Mouse (Mus musculus): ENCODE measurements around the gene Pacrg.

Gene Pacrg

DNA sequence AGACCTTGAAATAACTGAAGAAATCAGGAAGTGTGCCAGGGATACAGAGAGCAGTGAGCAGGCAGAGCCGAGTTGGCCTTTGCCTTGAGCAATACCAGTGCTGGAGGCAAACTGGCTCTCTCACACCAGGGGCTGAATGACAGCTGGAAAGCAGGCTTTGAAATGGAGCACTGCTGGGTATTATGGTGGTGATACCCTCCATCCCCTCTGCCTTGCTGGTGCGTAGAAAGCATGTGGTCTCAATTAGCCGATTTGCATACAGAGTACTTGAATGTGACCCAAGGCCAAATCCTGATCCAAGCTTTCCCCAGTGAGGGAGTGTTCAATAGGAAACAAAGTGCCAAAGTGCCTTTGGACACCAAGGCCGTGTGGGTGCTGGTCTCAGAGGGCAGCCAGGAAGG lies 431.4 kb downstream of the Pacrg start:
- no peak for DNase-seq (ENCODE audit: low spot score in 2 of 2)

DNA sequence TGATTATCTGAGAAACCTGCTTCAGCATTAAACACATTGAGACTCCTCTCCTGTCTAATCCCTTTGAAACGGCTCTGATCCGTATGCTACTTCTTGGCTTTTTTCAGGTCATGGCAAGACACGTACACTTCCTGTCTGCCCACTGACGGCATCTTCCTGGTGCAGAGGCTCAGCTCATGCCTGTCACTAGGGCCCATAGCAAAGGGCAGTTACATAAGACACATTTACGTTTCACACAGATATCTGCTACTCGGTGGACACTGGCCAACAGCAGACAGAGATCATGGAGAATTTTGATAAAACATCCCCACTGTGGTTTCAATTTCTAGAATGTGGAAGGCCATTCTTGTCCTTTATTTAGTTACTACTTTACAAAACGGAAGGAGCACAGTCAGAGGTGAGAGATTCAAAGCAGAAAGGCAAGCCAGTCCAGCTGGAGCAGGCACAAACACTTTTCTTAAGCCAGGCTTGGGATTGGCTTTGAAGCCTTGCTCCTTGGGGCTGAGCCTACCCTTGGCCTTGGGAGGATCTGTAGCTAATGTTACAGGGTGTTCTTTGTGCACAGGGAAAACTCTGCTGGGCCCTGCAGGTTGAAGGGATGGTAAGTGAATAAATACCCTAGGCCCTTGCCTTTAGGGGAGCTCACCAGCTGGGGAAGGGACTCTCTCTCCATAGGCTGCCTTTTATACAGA lies 432.9 kb downstream of the Pacrg start:
- DNase-seq (ENCODE audit: low spot score in 2 of 2) = no peak

DNA sequence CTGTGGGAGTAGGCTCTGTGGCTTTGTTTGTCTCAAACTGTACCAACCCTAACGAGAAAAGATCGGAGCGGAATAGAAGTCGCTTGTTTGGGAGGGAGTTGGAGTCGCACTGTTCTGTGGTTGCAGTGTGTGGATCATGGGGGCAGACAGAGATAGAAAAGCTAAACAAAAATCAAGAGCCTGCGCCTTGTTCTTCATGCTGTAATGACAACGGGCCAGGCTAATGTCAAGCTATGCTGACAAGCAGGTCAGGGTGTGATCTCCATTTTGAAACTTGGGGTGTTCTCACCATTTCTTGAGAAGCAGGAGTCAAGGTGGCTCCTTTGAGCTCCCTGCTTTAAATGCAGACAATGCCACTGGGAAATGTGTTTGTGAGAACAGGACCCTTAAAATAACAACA lies 433.8 kb downstream of the Pacrg start:
- DNase-seq (ENCODE audit: low spot score in 2 of 2) = no peak

DNA sequence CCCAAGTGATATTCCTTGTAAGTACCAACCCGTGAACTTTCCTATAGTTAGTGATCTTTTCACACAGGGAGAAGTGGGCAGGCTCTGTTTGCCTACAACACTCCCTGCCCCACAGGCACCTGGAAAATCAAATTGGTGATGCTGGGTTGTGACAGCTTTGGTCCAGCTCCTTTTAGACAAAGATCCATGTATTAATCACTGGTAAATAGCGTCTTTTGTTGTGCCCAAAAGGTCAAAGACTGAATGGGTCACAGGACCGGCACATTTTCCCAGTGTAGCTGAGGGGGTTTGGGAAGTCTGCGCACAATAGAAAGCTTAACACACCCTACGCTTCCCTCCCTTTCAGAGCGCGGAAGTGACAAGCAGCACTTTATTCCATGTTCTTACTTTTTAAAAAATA lies 434.2 kb downstream of the Pacrg start:
- no peak for DNase-seq (ENCODE audit: low spot score in 2 of 2)

DNA sequence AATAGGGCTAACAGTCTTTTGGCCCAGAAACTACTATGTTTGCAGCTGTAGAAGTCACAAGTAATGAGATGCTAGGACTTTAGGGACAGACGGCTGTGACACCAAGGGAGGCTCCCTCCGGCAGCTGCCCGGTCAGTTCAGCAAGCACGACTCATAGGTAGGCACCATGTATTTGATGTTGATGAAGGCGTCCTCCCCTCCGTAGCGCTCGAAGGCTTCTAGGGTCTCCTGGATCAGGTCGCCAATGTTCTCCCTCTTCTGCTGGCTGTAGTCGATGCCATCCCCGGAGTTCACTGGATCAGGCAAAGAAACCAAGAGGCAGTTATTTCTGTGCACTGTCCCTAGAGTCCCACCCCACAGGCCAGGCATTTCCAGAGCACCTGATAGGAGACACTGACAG lies 436.9 kb downstream of the Pacrg start:
- no peak for DNase-seq (ENCODE audit: low spot score in 2 of 2)

DNA sequence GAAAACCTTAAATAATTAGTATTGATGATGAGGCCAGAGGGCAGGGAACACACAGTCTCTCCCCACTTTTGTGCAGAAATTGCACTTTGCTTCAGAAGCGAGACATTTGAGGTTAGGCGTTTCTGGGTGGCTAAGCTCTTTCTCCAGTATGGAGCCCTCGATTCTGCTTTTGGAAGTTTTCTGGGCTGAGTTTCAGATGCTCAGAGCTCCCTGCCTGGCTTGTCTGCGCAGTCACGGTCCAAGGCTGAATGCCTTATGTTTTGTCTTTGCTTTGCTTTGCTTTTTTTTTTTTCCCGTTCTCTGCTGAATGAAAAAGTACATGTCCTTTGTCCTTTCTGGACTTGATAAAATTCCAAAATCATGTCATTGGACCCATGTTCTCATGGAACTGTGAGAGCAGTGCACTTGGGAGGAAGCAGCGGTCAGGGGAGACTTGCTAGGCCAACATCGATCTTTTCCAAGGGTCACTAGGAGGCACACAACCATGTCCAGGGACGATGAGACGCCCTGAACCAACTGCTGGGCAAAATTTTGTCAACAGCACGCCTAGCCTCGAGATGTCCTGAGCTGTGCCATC lies 438.0 kb downstream of the Pacrg start:
- DNase-seq (ENCODE audit: low spot score in 2 of 2) = no peak

DNA sequence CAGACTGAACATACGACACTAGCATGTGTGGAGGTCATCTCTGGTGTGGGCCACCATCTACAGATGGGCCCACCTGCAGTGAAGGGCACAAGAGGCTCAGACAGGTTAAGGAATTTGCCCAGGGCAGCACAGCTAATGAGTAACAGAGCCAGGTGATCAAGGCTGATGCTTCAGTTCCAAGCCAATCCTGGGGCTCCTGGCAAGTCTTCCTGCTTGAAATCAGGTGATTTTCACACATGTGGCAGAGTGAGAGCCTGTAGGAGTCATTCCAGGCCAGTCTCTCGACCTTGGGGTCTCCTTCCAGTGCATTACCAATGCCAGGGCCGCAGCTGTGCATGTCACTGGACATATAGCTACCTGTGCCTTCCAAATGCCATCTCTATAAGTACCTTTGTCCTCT lies 438.6 kb downstream of the Pacrg start:
- DNase-seq (ENCODE audit: low spot score in 2 of 2) = no peak

DNA sequence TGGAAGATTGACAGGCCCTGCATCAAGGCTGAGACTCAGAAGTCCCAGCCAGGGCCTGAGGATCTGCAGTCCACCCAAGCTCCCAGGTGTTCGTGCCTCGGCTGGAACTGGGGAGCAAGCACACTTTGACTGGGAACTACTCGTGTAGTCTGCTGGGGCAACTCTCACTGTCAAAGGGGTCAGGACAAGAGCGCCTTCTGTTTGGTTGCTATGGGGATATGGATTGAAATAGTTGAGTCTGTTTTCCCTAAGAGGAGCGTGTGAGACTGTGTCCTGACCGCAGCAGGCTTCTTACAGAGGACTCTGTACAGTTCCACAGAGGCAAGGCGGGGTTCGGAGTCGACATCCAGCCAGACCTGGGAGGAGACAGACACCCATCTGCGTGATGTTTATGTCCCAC lies 440.4 kb downstream of the Pacrg start:
- DNase-seq (ENCODE audit: low spot score in 2 of 2) = no peak

DNA sequence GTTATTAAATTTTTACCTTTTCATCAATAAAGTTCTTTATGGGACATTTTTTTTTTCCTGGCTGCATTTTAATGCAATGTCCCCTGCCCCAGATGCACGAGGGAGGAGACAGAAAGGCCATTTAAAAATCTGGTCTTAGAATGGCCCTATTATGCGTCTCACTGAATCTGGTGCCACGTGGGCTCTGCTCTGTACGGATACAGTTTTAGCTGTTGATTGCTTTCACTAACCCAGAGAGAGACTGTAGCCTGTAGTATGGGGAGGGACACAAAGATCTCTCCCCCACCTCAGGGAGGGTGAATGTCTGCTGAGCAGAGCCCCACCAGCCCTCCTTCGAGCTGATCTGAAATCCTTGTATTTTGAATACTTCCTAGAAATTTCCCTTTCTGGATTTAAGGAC lies 441.2 kb downstream of the Pacrg start:
- DNase-seq (ENCODE audit: low spot score in 2 of 2) = no peak

DNA sequence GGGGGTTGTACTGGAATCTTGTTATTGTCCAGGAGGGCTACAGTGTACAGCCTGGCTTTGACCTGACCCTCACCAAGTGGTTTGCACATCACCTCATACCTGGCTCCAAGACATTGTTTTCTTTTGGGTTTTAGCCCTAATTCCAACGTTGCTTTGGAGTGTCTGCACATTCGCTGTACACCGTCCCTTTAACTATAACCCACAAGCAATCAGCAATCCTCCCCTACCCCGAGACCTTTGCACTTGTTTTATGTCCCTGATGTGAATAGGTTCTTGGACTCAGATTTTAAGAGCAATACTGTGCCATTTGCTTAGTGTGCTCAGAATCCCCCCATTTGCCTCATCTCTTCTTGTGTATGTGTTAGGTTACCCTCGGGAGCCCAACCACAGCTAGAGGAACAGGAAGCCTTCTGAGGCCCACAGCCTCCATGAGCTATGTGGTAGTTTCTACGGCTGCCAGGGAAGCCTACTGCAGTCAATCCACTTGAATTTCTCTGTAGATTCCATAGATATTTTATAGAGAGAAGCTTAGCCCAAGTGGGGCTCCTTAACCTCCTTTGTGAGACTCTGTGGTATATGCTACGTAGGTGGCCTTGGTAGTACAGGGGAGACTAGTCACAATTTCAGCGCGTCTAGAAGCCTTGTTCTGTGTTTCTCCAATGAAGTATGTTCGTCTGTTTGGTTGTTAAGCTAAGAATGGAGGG lies 442.0 kb downstream of the Pacrg start:
- DNase-seq (ENCODE audit: low spot score in 2 of 2) = no peak

DNA sequence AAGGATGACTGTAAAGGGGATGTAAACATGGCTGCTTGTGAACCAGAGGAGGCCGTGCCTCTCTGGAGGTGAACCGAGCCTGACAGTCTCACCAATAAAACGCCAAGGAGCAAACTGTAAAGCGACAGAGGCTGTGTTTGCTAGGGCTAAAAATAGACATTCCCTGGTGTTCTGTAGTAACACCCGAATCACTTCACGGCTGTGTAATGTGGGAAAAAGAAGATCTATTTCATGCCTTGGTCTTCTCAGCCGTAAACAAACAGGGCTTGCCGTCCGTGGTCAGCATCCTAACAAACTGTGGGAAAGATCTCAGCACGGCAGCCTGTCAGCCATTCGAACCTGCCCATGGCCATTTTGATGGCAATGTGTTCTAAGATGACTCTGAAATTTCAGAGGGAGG lies 442.8 kb downstream of the Pacrg start:
- no peak for DNase-seq (ENCODE audit: low spot score in 2 of 2)

DNA sequence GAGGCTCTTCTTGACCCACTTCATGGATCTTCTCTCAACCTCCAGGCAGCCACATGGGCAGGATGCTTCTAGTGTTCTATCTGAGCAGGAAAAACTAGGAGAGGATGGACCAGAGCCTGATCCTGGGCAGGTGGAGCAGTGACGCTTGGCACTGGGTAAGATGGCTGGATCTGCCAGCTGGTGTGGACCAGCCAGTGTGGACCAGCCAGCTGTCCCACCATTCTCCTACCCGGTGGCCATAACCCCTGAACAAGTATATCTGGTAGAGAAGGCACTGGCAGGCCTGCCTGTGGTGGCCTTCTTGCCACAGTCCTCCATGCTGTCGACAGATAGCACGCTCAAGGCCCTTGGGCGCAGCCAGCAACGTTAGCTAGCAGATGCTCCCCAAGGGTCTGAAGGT lies 443.2 kb downstream of the Pacrg start:
- no peak for DNase-seq (ENCODE audit: low spot score in 2 of 2)

DNA sequence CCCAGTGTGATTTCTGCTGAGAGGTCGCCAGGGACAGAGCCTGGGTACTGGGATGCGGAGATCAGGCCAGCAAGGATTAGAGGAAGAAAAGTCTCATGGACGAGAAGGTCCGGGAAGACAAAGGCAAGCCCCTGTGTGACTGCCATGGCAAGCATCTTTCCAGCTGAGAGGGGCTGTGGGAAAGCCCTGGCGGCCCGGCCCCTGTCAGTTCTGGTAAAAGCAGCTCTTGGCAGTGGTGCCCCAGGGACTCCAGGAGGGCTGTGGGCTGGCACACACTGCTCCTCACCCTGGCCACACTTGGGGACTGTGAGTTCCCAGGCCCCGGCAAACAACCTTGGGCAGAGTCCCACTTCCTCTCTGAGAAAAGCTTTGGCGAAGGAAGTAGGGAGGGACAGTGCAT lies 445.3 kb downstream of the Pacrg start:
- no peak for DNase-seq (ENCODE audit: low spot score in 2 of 2)

DNA sequence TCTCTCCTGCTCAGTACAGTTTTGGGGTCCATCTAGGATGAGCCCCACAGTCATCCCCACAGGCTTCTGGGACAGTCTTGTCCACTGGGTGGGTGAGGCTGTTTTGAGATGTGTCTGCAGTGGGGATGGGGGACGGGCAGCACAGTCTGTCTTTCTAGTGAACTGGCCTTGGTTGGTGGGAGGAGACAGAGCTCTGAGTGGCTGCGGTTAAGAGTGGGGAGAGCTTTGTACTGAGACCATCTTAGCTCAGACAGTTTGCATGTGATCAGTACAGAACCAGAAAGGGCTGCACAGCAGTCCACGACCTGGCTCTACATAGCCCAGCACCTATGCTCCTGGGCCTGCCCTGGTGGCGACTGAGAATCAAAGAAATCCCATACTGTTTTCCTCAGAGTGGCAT lies 446.3 kb downstream of the Pacrg start:
- no peak for DNase-seq (ENCODE audit: low spot score in 2 of 2)

DNA sequence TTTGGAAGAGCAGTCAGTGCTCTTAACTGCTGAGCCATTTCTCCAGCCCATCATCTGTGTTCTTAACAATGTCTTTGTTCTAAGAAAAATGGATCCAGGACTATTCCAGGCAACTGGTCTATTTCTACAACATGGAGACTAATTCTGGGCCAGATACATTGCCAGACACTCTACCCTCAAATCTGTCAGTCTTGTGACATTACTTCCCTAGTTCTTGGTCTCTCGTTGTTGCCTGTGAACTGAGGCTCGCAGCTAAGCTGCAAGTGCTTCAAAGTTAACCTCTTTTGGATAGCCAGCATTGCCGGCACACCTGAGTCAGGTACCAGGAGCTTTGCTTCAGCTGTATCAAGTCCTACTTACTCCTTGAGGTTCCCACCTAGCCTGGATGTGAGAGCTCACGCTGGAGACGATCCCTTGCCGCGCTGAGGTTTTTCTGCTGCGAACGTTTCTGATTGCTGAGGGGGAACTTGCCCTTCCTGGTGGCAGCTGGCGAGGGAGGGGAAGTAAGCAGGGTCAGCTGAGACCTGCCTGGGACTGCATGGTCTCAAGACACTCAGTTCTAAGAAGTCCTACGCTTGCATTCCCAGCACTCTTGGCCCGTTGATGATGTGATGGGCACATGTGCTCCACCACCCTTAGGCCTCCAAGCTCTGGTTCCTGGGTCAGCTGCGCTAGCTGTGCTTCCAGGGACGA lies 447.6 kb downstream of the Pacrg start:
- DNase-seq (ENCODE audit: low spot score in 2 of 2) = no peak

DNA sequence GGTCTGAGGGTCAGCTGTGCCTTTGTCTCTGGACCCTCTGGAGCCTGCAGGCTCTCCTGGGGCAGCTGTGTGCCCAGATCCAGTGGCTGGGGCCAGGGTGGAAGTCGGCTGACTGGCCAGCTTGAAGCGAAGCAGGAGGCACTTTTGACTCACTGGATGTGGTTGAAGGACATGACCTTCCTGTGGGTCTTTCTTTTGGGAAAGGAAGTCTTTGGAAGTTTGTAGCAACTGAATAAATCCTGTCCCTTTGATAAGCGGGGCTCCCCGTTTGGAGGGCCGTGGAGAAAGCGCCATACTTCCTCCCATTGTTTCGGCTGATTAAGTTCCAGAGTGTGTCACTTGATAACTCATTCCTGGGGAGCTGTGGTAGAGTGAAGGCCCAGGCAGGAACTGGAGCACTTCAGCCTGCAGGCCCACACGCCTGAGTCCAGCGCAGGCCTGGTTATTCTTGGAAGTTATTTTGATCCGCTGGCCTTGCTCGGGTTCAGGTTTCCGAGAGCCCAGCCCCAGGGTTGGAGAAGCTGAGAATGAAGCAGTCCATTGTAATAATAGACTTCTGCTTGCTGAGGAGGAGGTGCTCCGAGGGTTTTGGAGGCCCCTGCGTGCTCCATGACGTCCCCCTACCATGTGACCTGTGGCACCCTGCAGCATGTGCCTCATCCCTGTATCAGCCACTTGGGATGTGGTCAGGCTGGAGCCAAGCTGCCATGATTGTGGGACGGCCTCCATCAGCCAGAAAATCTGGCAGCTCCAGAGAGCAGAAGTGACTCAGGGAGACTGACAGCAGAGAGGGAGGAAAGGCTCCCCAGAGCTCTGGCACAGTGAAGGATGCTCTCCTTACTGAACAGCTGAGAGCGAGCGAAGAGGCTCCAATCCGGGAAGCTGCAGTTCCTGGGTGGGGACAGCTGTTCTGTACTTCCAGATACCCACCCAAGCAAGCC lies 449.6 kb downstream of the Pacrg start:
- DNase-seq (ENCODE audit: low spot score in 2 of 2) = peak in 1 of 2 experiments; percentile 20

DNA sequence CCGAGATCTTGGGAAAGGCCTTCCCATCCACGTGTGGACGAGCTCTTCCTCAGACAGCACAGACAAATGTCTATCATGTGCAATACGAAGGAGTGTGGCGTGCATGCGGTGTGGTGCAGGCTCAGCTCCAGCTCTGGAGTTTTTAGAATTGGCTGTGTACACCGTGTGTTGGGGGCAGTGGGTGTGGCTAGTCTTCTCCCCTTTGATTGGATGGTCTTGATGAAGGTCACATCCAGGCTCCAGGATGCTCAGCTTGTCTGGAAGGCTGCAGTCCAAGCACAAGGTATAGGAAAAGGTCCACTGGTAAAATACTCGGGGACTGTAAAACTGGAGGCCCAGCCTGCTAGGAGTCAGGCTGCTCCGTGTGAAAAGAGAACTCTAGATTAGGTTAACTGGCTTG lies 450.4 kb downstream of the Pacrg start:
- DNase-seq (ENCODE audit: low spot score in 2 of 2) = no peak

DNA sequence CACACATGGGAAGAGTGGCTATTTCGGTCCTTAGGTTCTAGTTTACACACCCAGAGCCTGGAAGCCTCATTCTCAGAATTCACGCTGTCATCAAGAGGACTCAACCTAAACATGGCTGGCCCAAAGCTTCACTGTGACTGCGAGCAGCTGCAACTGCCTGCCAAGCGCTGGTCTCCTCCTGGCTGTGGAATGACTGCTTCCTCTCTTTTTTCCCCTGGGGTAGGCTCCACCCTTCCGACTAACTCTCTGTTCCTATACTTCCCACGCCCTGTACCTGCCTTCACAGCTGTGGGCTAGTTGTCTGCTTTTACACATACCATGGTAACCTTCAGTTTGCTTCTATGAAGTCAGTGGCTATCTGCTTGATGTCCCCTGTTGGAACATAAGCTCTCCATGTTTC lies 453.6 kb downstream of the Pacrg start:
- no peak for DNase-seq (ENCODE audit: low spot score in 2 of 2)

DNA sequence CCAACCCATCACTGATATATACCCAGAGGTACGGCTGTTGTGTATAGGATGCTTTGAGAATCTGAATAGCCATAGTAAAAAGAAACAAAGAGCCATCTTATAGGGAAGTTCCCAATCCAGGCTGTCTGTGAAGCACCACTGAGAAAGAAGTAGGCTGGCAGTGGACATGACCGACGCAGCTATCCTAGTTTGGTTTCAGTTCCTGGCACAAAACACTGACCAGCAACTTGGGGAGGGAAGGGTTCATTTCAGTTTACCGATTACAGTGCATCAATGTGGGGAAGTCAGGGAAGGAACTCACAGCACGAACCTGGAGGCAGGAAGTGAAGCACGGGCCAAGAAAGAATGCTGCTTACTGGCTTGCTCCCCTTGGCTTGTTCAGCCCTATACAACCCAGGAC lies 456.7 kb downstream of the Pacrg start:
- DNase-seq (ENCODE audit: low spot score in 2 of 2) = no peak

DNA sequence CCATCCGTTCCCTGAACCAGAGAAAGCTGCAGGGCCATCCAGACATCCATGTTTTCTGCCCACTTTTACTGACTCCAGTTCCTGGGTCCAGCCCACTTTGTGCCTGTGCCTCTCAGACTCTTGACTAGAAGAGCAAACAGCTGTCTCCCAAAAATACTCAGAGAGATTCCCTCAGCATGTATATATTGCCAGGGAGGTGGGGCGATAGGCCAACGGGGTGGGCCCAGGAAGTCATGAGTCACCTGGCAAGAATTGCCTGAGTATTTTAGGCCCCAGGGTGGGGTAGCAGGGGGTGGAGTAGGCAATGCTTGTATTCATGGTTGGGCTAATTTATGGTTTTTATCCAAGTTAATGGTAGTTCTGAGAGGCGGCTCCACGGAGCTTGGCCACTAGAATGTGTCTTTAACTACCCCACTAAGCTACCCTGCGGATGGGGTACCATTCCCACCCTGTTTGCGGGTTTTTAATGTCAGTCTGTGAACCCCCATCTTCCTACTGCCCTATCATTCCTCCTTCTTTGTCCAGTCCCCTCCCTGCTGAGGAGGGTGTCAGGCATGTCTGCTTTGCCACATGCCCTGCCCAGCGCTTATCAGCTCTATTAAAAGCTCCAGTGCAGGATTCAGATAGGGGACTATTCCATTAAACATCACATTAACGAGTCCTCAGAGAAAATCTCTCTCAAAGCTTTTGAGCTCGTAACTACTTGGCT lies 461.5 kb downstream of the Pacrg start:
- DNase-seq (ENCODE audit: low spot score in 2 of 2) = peak; percentile 35 to 40

DNA sequence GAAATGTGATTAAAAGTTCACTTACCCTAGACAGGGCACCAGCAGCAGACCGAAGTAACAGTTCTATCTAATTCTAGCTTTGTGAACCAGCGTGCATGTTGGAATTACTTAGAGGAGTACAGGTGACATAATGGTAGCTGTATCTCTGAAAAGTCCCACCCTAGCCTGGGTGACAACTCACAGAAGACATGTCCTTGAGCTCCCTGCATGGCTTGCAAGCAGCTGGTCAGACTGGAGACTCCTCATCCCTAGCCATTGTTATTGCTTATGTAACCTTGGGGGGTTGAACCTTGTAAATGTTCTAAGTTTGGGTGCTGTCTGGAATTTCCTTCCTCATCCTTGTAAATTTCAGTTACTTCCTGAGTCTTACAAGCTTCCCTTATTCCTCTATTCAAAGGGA lies 462.5 kb downstream of the Pacrg start:
- no peak for DNase-seq (ENCODE audit: low spot score in 2 of 2)
